Mouse (Mus musculus): ENCODE data around the gene Tlk2. TPM values are rescaled to one million over a fixed set of nuclear protein-coding genes. Genes with fewer than 3 reads are reported as not detected.

The Tlk2 gene
- 18.4 and 25.0 TPM in 2 replicates for polyA plus RNA-seq (2012)

DNA sequence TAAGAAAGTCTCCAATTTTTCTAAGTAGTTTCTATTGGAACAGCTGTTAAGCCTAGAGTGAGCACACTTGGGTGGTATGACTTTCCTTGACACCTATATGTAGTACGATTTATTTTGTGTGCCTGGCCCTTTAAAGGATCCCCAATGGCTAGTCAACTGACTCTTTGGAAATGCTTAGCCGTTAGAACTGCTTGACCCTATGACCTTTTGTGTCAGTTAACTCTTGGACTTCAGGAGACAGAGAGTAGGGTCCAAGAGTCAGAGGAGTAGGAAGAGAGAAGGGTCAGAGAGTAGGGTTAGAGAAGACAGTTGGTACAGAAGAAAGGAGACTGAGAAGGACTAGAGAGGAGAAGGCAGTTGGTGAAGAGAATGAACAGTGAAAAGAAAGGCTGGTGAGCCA lies at the start of gene Tlk2:
Tlk2 (plus strand) TSS at position 292 of the 400 bp plus-strand sequence.
- no peak for TF ChIP-seq GATA1 (IDR thresholded peaks at IDR 0.05; ENCODE audit: low read length)

GRCm38 (mm10) chr11:105135692-105136091 lies 42.9 kb upstream of the Tlk2 start:
- no peak for TF ChIP-seq GATA1 (IDR thresholded peaks at IDR 0.05; ENCODE audit: low read length)

DNA sequence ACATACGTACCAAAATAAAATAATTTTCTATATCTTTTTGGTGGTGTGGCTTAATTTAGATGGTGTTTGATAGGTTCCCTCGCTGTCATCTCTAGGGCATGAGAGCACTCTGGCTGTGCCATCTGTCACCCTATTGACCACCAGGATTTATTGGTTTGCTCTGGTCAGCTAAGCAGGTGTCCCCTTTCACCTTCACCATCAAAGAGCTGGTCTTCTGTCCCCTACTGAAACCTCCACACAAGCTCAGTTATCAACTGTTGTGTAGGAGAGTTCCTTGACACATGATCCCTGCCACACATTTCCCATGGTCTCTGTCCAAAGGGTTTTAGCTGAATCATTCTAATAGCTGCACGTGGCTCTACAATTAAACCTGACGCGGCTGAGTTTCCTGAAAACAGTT lies 37.5 kb upstream of the Tlk2 start:
- no peak for TF ChIP-seq GATA1 (IDR thresholded peaks at IDR 0.05; ENCODE audit: low read length)

GRCm38 (mm10) chr11:105143564-105143963 lies 35.0 kb upstream of the Tlk2 start:
- no peak for TF ChIP-seq GATA1 (IDR thresholded peaks at IDR 0.05; ENCODE audit: low read length)

DNA sequence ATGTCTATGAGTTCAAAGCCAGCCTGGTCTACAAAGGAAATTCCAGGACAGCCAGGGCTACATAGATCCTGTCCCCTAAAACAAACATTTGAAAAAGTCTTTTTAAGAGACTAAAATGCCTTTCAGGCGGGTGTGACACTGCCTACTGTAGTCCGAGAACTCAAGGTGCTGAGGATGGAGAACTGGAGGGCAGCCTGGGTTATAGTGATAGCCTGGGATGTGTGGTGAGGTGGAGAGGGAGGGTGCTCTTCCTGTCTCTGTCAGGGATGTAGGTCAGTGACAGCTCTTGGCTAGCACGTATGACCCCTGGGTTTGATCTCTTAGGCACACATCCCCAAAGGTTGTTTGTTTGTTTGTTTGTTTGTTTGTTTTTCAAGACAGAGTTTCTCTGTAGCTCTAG lies 34.5 kb upstream of the Tlk2 start:
- no peak for TF ChIP-seq GATA1 (IDR thresholded peaks at IDR 0.05; ENCODE audit: low read length)

- no peak for TF ChIP-seq GATA1 (IDR thresholded peaks at IDR 0.05; ENCODE audit: low read length)
Observed at GRCm38 (mm10) chr11:105144508-105145210, 33.9 kb upstream of the Tlk2 start.

GRCm38 (mm10) chr11:105145211-105145610 lies 33.4 kb upstream of the Tlk2 start:
- TF ChIP-seq GATA1 (IDR thresholded peaks at IDR 0.05; ENCODE audit: low read length), result no peak

DNA sequence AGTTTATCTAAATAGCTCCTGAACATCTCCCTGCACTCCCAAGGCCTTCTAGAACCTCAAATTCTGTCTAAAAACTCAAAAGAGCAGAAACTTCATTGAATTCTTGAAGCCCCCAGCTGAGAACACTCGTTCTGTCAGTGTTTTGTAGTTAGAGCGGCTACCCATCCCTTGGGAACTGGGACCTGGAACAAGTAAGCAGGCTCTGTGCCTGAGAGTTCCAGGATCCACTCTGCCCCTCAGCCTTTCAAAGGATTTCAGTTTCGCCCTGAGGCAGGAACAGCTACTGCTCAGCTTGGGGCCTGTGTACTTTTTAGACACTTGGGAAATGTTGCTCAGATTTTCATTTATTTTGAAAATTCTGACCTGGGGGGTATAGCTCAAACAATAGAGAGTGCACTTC lies 32.0 kb upstream of the Tlk2 start, which contains the start of gene Gm10842:
Gm10842 (plus strand) TSS at position 301 of the 400 bp plus-strand sequence.
- no peak for TF ChIP-seq GATA1 (IDR thresholded peaks at IDR 0.05; ENCODE audit: low read length)

DNA sequence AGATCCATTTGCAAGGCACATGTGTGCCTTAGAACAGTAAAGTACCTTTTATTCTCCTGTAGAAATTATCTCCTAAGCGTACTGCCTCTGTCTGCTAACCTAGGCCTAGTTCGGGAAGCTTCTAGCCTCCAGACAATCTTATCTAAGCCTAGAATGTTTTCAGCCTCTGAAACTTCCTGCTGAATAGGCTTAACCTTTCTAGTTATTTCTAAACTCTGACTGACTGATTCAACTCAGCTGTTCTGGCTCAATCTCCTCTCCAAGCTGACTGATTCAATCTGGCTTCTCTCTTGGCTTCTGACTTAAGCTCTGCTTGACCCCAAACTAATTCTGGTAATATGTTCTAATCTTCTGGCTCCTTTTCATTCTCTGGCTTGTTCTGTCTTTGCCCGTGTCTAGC lies 29.3 kb upstream of the Tlk2 start:
- no peak for TF ChIP-seq GATA1 (IDR thresholded peaks at IDR 0.05; ENCODE audit: low read length)

DNA sequence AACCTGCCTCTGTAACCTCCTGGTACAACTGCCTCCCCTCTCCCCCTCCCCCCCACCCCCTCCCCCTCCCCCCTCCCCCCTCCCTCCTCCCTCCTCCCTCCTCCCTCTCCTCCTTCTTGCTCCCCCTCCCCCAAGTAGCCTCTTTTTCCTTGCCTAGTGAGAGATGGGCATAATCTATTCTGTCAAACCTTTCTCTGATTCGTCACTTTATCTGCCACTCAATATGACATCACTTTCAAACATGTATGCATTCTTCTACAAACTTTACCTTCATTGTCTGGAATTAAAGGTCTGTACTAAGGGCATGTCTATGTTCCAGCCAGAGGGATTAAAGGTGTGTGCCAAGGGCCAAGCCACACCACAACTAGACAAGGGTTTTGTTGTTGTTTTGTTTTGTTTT lies 28.8 kb upstream of the Tlk2 start:
- no peak for TF ChIP-seq GATA1 (IDR thresholded peaks at IDR 0.05; ENCODE audit: low read length)

DNA sequence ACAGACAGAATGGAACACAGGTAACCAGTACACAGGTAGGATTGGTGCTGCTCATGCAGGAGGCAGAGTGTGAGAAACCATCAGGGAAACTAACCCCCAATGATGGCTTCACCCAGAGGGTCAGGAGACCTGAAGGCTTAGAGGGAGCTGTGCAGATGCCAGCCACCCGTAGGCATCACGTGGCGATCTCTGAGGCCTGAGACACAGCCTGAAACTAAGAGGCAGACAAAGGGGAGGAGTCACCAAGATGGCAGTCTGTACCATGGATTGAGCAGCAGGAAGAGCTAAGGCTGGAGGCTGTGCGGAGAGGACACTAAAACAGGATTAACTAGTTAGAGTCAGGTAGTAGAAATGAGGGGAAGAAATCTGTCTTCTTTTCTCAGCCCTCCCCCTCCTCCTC lies 27.9 kb upstream of the Tlk2 start:
- no peak for TF ChIP-seq GATA1 (IDR thresholded peaks at IDR 0.05; ENCODE audit: low read length)

DNA sequence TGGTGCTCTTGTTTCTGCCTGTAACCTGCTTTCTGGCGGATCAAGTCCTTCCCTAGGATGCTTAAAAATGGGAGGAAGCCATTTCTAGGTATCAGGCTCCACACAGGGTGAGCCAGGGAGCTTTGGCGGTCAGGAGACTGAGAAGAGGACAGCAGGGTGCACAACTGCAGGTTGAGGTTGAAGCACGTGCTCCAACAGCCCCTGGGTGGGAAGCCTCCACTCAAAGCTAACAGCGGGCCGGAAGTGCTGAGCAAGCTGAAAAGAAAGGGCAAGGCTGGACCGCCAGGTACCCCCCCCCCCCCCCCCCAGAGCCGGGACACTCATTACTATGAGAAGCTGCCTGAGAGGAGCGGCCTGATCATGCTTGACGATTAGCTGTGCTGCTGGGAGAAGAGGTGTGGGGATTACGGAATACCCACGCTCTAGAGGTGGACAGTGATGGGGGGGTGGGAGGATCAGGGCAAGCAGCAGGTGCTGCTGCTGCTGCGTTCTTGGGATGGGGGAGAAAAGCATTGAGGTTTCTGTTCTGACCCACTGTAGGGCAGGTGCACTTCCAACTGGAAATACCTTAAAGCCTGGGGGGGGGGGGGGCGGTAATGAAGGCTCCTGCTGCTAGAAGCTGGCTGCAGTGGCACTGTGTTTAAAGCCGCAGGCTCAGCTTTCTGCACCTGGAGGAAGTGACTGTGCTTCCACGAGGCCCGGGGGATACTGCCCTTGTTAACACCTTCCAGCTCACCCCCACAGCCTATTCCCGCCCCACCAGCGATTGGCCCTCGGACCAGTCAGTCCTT lies 27.2 kb upstream of the Tlk2 start:
- no peak for TF ChIP-seq GATA1 (IDR thresholded peaks at IDR 0.05; ENCODE audit: low read length)

DNA sequence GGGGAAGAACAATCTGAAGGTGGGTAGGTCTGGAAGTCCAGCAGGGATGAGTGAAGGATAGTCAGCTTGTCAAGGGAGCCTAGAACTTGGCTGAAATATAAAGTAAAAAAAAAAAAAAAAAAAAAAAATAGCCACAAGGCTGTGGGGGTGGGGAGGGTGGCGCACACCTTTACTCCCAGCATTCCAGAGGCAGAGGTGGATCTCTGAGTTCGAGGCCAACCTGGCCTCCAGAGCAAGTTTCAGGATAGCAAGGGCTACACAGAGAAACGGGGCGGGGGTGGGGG lies 26.6 kb upstream of the Tlk2 start:
- TF ChIP-seq GATA1 (IDR thresholded peaks at IDR 0.05; ENCODE audit: low read length), result no peak

DNA sequence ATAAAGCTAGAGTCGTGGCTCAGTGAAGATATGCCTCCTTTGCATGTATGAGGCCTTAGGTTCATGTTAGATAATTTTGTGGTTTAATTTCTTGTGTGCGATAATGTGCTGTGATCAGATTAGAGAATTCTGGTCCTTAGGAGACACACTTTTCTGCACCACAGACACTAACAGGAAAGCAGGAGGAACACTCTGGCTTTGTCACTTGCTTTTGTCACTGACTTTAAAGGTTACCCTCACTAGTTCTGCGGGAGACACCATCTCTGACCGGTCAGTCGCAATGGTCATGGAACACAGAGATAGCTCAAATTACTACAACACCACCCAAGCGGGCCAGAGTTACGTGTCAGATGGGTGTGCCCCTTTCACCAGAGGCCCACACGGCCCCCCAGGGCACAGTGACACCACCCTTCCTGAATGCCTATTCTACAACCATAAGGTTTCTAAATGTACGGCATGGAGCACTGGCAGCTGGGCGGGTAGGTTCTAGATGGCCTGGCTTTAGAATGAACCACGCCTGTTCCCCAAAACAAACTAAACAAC lies 26.2 kb upstream of the Tlk2 start:
- TF ChIP-seq GATA1 (IDR thresholded peaks at IDR 0.05; ENCODE audit: low read length), result peak; percentile 91

- no peak for TF ChIP-seq GATA1 (IDR thresholded peaks at IDR 0.05; ENCODE audit: low read length)
Observed at GRCm38 (mm10) chr11:105153068-105153833, 25.4 kb upstream of the Tlk2 start.

GRCm38 (mm10) chr11:105155915-105156314 lies 22.7 kb upstream of the Tlk2 start:
- no peak for TF ChIP-seq GATA1 (IDR thresholded peaks at IDR 0.05; ENCODE audit: low read length)
